Mouse (Mus musculus) neutrophil, adult 83 days (primary cell): ENCODE measurements around the gene Klk1b3. TPM values are rescaled to one million over a fixed set of nuclear protein-coding genes. Genes with fewer than 3 reads are reported as not detected.

Source experiments
- total RNA-seq, 2 experiments: library from RNA; stranded (reverse); gene quantifications; one replicate each; pipeline ENCODE4 v1.2.4; 2023

The Klk1b3 gene
- total RNA-seq = not detected

DNA sequence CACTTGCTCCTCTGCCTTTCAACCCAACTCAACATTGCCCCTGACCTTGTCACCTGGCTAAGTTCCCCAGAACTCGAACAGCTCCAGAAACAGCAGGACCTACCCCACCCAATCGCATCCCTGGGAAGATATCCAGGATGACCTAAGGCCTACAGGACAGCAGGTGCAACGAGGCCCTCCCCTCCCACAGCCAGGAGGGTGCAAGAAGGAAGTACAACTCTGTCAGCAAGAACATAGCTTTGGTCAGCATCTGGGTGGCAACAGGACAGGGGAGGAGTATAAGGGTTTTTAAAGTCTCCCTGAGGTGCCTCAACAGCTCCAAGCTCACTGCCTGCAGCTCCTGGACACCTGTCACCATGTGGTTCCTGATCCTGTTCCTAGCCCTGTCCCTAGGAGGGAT lies at the start of gene Klk1b3:
Klk1b3 (plus strand) TSS at position 301 of the 400 bp plus-strand sequence.

DNA sequence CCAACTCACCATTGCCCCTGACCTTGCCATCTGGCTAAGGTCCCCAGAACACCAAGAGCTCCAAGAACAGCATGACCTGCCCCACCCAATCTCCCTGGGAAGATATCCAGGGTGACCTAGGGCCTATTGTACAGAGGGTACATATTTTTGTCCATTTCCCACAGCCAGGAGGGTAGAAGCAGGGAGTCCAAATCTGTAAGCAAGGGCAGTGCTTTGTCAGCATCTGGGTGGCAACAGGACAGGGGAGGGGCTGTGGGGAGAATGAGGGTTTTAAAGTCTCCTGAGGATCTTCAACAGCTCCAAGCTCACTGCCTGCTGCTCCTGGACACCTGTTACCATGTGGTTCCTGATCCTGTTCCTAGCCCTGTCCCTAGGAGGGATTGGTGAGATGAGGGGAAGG lies 10.1 kb upstream of the Klk1b3 start, which contains the start of gene Klk1b24:
Klk1b24 (plus strand) TSS at position 301 of the 400 bp plus-strand sequence.

DNA sequence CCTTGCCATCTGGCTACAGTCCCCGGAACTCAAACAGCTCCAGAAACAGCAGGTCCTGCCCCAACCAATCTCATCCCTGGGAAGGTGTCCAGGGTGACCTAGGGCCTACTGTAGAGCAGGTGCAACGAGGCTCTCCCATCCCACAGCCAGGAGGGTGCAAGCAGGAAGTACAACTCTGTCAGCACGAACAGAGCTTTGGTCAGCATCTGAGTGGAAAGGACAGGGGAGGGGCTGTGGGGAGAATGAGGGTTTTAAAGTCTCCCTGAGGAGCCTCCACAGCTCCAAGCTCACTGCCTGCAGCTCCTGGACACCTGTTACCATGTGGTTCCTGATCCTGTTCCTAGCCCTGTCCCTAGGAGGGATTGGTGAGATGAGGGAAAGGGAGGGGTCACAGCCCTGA lies 9.1 kb downstream of the Klk1b3 start, which contains the start of gene Klk1b4:
Klk1b4 (plus strand) TSS at position 301 of the 400 bp plus-strand sequence.

DNA sequence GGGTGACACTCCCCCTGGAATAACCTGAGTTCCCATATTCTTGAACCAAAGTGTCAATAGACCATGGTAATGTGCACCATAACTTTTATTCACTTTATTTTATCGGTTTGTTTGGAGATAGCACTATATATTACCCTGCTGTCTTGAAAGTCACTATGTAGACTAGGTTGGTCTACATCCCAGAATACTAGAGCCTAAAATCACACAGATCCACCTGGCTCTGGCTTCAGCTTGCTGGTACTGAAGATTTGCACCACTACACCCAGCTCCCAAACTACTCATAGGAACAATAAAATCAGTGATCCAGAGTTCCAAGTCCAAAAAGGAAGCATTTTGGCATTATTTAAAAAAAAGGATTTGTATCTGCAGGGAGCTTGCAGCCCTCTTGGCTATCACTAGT lies 17.7 kb downstream of the Klk1b3 start, which contains the start of gene Klk1b5:
Klk1b5 (plus strand) TSS at position 301 of the 400 bp plus-strand sequence.

DNA sequence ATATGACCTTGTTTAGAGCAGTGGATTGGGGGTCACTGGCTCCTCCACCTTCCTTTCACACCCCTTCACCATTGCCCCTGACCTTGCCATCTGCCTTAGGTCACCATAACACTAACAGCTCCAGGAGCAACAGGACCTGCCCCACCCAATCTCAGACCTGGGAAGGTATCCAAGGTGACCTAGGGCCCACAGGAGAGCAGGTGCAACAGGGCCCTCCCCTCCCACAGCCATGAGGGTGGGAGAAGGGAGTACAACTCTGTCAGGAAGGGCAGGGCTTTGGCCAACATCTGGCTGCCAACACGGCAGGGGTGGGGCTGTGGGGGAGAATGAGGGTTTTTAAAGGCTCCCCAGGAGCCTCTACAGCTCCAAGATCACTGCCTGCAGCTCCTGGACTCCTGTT lies 27.1 kb downstream of the Klk1b3 start, which contains the start of gene Klk1:
Klk1 (plus strand) TSS at position 285 of the 400 bp plus-strand sequence.

DNA sequence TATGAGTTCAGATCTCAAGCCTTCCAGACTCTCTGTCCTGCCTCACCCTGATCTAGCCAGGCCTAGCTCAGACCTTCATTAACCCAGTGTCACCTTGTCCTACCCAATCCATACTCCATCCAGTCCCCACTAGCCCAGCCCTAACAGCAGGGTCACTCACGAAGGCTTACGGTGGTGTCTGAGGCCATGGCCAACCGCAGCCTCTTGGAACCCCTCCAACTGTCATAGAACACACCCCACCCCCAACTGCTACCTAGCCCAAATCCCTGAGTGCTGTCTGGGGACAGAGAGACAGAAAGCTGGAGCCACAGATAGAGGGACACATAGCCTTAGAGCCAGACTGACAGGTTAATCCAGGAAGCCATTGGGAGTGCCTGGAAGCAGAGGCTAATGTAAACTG lies 37.9 kb downstream of the Klk1b3 start, which contains the start of gene Gm36864:
Gm36864 (plus strand) TSS at position 269 of the 400 bp plus-strand sequence.

DNA sequence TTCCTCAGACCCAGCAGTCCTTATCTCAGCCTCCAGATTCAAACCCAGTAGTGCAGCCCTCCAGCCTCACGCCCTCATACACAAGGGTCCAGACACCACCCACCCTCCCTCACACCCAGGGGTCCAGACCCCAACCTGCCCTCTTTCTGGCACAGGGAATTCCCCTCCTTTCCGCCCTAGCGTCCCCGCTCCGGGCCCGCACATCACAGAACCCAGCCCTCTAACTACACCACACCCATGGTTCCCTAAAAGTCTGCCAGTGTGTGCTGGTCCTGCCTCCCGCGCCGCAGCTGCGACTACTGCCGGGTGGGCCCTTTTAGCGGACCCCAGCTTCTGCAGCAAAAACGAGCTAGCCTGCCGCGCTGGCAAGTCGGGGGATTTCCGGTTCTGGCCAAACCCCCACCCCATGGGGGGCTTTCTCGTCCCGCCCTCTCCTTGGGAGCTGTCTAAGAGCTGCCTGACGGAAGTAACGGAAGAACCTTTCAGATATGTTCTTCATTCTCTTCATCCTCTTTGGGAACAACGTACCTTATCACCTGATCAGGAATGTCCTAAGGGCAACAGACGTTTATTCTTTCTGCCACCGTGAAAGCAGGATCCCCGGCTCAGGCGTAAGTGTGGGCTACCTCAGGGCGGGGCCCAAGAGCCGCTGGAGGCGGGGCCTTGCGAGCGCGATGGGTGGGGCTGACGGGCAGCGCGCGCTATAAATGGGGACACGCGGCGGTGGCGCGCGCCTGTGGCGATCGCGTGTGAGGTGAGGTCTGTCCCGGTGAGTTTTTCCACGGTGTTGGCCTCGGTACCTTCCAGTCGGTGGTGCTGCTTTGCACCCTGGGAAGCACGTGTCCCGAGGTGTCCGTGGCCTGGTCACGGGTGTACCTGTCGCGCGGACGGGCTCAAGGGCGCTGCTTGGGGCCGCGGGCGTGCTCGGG lies 48.3 kb downstream of the Klk1b3 start, which contains the start of the genes 1700028J19Rik and 2410002F23Rik:
1700028J19Rik (minus strand) TSS at position 641 of the 929 bp plus-strand sequence.
2410002F23Rik (plus strand) TSS at position 668 of the 929 bp plus-strand sequence.

Other genes with a start within 250 kb of the Klk1b3 start
- gene Klk1b8, start 247.5 kb upstream of the Klk1b3 start, total RNA-seq = not detected
- not detected for gene Klk1b1, start 231.4 kb upstream of the Klk1b3 start, total RNA-seq
- gene Klk1b9, start 222.1 kb upstream of the Klk1b3 start, total RNA-seq = not detected
- under 1 TPM in 1 of 2 experiments, not detected in 1; 0.66 TPM for gene Klk1b11, start 202.3 kb upstream of the Klk1b3 start, total RNA-seq
- gene Klk1b26, start 186.0 kb upstream of the Klk1b3 start, total RNA-seq = not detected
- not detected for gene Klk1b27, start 145.9 kb upstream of the Klk1b3 start, total RNA-seq
- gene Klk1b21, start 95.9 kb upstream of the Klk1b3 start, total RNA-seq = not detected
- gene Klk1b22, start 85.5 kb upstream of the Klk1b3 start, total RNA-seq = not detected
- not detected for gene Klk1b16, start 61.4 kb upstream of the Klk1b3 start, total RNA-seq
- not detected for gene Klk1b24, start 10.0 kb upstream of the Klk1b3 start, total RNA-seq
- gene Klk1b4, start 9.2 kb downstream of the Klk1b3 start, total RNA-seq = not detected
- not detected for gene Klk1b5, start 17.8 kb downstream of the Klk1b3 start, total RNA-seq
- not detected for gene Klk1, start 27.2 kb downstream of the Klk1b3 start, total RNA-seq
- gene Gm36864, start 38.0 kb downstream of the Klk1b3 start, total RNA-seq = not detected
- under 1 TPM; 0.66 to 0.90 TPM for gene 1700028J19Rik, start 48.5 kb downstream of the Klk1b3 start, total RNA-seq
- gene 2410002F23Rik, start 48.5 kb downstream of the Klk1b3 start, total RNA-seq = 10 to 100 TPM; 24.0 to 31.4 TPM
- gene Acp4, start 59.2 kb downstream of the Klk1b3 start, total RNA-seq = not detected
- not detected for gene Gm15517, start 63.3 kb downstream of the Klk1b3 start, total RNA-seq
- under 1 TPM; 0.61 to 0.93 TPM for gene Clec11a, start 108.7 kb downstream of the Klk1b3 start, total RNA-seq
- under 1 TPM; 0.26 to 0.46 TPM for gene Shank1, start 112.1 kb downstream of the Klk1b3 start, total RNA-seq
- under 1 TPM in 1 of 2 experiments, not detected in 1; 0.24 TPM for gene Syt3, start 185.9 kb downstream of the Klk1b3 start, total RNA-seq
- gene 1700008O03Rik, start 187.6 kb downstream of the Klk1b3 start, total RNA-seq = not detected
- gene Lrrc4b, start 230.8 kb downstream of the Klk1b3 start, total RNA-seq = not detected